Mouse (Mus musculus): ENCODE results near the gene Wfdc1.

Gene Wfdc1

GRCm38 (mm10) chr8:119666219-119666951, at the start of gene Wfdc1:
Gene Wfdc1, plus strand, starts transcription at chr8:119666365.
- no peak for DNase-seq (ENCODE audit: low spot score in 2 of 2)

- no peak for DNase-seq (ENCODE audit: low spot score in 2 of 2)
Observed at GRCm38 (mm10) chr8:119616811-119617210, 49.4 kb upstream of the Wfdc1 start.

DNA sequence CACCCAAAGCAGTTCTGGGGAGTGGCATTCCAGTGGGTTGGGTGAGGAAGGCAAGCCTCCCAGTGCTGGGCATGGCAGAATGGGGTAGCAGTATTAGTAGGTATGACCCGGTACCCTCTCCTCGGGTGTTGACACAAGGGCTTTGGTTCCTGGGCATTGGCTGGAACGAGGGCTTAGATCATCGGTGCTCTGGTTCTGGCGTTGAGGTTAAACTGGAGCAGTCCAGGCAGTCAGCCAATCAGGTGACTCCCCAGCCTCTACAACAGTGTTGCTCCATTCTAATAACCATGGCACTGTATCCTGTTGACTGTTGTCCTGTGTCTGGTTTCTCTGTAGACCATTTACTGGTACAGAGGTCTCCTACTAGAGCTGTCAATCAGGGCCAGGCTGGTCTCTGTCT, 48.6 kb upstream of the Wfdc1 start:
- no peak for DNase-seq (ENCODE audit: low spot score in 2 of 2)

GRCm38 (mm10) chr8:119618887-119619286, 47.3 kb upstream of the Wfdc1 start:
- no peak for DNase-seq (ENCODE audit: low spot score in 2 of 2)

GRCm38 (mm10) chr8:119620116-119620840, 45.9 kb upstream of the Wfdc1 start:
- DNase-seq (ENCODE audit: low spot score in 2 of 2), result no peak

DNA sequence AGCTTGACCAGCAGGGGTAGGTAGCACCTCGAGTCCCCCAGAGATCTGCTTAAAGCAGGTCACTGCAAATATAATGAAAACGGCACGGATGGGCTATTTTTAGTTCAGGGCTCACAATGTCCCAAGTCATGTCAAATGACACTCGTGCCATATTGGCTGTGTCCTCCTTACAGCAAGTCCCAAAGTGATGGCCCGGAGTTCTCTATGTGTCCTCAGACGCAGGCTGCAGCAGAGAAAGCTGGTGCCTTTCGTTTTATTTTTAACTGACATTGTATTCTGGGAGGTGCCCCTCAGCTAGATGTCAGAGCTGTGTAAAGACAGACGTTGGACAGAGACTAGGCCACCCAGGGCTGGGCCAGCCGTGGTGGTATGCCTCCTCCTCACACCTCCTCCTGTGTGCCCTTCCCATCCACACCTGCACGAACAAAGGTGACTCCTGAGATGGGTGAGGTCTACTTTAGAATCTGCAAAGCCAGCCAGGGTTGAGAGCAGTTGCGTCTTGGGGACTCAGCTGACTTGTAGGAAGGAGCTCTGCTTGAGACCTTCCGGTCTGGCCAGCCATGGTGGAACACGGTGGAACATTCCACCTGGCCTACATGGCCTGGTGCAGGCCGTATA, 45.2 kb upstream of the Wfdc1 start:
- no peak for DNase-seq (ENCODE audit: low spot score in 2 of 2)

GRCm38 (mm10) chr8:119622555-119622954, 43.6 kb upstream of the Wfdc1 start:
- DNase-seq (ENCODE audit: low spot score in 2 of 2), result no peak

DNA sequence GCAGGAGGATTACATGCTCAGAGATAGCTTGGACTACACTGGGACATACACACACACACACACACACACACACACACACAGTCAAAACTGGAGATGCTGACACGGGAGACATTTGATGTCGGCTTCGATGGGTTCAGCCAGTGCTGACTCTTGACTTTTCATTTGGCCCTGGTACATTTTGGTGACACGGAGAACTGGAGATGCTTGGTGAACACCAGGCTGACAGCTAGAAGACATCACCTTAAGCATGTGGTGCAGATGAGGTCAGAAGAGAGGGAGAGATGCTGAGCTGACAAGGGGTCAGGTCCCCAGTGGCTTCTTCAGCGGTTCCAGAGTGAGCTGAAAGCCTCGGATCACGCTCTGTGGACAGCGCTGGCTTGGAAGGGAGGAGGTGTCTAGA, 43.1 kb upstream of the Wfdc1 start:
- DNase-seq (ENCODE audit: low spot score in 2 of 2), result no peak

GRCm38 (mm10) chr8:119623744-119624143, 42.4 kb upstream of the Wfdc1 start:
- DNase-seq (ENCODE audit: low spot score in 2 of 2), result no peak

DNA sequence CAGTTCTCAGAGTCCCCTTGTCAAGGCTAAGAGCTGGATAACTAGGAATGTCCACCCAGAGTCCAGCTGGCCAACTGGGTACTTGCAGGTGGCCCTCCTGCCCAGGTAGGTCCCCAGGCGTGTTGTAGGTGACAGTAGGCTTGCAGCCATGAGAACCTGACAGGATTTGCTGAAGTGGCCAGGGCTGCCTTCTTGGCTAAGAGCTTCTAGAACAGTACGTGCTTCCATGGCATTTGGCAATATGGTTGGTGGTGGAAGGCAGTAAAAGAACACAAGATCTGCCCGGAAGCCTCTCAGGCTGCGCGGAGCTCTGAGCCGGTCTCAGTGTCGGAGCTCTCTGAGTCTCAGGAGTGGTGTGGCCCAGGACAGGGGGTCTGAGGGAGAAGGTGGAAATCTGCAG, 41.2 kb upstream of the Wfdc1 start:
- no peak for DNase-seq (ENCODE audit: low spot score in 2 of 2)

DNA sequence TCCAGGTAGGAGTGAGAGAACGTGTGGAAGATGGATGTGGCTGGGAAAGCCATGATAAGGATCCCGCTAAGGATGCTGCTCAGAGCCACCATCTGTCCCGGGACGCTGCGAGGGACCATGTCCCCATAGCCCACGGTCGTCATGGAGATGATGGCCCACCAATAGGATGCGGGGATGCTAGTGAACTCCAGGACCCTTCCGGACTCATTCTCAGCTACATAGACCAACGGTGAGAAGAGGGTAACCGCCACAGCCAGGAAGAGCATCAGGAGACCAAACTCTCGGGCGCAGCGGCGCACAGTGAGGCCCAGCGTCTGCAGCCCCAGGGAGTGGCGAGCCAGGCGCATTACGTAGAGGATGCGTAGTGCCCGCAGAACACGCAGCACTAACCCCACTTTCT, 40.4 kb upstream of the Wfdc1 start:
- no peak for DNase-seq (ENCODE audit: low spot score in 2 of 2)

- no peak for DNase-seq (ENCODE audit: low spot score in 2 of 2)
Observed at GRCm38 (mm10) chr8:119627199-119627598, 39.0 kb upstream of the Wfdc1 start.

GRCm38 (mm10) chr8:119627613-119628359, 38.4 kb upstream of the Wfdc1 start:
- DNase-seq (ENCODE audit: low spot score in 2 of 2), result no peak

- DNase-seq (ENCODE audit: low spot score in 2 of 2), result no peak
Observed at GRCm38 (mm10) chr8:119630841-119631240, 35.3 kb upstream of the Wfdc1 start.

GRCm38 (mm10) chr8:119632246-119632645, 33.9 kb upstream of the Wfdc1 start:
- DNase-seq (ENCODE audit: low spot score in 2 of 2), result no peak

DNA sequence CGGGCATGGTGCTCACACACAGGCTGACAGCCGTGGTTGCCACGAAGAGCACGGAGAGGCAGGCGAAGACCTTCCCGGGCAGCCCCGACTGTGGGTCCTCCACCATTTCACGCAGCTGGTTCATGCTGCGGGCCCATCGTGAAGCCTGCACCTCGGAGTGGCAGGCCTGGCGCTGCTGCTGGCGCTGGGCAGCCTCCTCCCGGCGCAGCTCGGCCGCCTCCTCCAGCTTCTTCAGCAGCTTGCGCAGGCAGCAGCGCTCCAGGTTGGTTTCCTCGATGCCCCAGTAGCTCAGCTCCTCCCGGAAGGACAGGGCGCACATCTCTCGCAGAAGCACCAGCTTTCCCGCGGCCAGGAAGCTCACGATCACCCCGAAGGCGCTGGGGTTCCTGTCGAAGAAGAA, 33.3 kb upstream of the Wfdc1 start:
- DNase-seq (ENCODE audit: low spot score in 2 of 2), result no peak

DNA sequence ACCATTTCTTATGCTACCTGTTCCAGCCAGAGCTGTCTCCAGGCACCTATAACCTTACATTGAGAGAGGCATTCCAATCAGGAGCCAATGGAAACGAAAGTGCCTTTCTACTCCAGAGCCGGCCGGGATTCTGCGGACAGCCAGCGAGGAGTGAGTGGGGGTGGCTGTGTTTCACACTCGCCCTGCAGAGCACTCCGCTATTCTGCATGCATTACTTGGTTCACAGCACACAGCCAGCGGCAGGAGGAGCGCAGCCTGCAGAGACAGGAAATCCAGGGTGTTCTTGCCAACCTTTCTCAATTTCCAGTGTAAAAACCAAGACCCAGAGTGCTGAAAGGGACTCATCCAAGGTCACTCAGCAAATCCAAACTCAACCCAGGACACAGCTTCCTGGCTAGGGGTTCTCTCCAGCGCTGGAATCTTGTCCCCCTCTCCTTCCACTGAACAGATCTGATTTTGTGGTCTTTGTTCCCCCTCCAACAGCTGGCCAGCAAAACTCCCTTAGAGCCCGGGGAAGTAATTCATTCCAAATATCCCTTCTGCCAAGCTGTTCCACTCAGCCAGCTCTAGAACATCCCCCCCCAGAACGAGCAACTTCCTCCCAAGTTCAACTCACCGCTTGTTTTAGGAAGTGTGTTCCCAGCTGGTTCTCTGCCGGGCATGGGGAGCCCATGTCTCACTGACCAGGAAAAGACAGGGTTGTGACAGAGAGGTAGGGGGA, 31.4 kb upstream of the Wfdc1 start:
- no peak for DNase-seq (ENCODE audit: low spot score in 2 of 2)

GRCm38 (mm10) chr8:119635378-119635777, 30.8 kb upstream of the Wfdc1 start, which contains the start of gene Kcng4:
Gene Kcng4, minus strand, starts transcription at chr8:119635680.
- no peak for DNase-seq (ENCODE audit: low spot score in 2 of 2)

DNA sequence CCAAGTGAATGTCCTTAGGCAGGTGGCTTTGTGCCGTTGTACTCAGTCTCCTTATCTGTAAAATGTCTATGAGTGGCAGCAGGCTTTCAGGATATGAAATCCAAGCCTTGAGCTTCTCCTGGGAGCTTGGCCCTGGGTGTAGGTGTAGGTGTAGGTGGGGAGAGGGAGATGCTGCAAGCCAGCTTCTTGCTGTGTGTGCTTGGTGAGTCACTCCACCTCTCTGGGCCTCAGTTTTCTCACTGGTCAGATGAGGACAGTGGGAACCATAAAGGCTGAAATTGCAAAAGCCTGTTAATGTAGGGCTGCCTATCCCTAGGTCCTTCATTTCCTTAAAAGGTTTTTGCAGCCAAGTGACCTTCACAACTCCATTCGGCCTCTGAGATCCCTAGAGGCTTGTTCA, 30.2 kb upstream of the Wfdc1 start:
- no peak for DNase-seq (ENCODE audit: low spot score in 2 of 2)

DNA sequence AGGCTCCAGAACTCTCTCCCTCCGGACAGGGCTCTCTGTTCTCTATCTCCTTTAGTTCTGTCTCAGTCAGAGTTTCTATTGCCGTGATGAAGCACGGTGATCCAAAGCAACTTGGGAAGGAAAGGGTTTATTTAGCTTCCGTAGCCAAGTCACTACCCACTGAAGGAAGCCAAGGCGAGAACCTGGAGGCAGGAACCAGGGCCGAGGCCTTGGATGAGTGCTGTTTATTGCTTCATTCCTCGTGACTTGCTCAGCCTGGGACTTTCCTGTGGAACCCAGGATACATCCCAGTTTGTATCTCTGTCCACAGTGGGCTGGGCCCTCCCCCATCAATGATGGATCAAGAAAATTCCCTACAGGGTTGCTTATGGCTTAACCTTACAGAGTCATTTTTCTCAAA, 29.4 kb upstream of the Wfdc1 start:
- no peak for DNase-seq (ENCODE audit: low spot score in 2 of 2)

DNA sequence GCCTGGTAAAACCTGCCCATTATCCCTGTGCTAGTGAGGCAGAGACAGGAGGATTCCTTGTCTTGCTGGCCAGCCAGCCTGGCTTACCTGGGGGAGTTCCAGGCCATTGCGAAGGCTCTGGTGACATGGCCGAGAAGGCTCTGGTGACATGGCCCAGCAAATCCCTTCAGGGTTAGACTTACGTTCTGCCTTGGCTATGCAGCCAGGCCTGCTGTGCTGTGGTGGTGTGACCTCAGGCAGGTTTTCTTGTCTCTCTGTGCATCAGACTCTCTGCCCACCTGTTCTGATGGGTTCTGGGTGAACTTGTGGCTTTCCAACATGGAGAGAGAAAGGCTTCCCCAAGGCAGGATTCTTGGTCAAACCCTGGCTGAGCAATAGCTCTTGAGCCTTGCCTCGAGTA, 28.8 kb upstream of the Wfdc1 start:
- no peak for DNase-seq (ENCODE audit: low spot score in 2 of 2)

DNA sequence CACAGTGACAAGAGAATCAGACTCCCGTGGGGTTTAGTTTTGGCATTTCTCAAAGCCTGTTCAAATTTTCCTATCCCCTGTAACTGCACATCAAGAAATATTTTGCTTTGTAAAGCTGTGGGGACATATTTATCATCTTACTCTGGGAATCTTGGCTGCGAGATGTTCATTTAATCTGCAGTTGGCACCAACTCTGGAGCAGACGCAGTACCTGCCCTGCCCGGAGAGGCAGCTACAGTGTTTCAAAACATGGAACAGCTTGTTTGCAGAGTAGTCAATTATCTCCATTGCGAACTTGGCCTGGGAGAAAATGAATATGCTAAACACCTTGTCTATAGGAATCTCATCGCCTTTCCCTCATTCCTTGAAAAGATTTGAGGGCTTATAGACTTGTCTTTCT, 27.9 kb upstream of the Wfdc1 start:
- DNase-seq (ENCODE audit: low spot score in 2 of 2), result no peak

Data from right cerebral cortex, postnatal 10 days (tissue).